Mouse (Mus musculus) ES-Bruce4 (cell line): ENCODE results near the gene Nbeal2. TPM values are rescaled to one million over a fixed set of nuclear protein-coding genes. Genes with fewer than 3 reads are reported as not detected.

ENCODE experiments used
- H3K27ac ChIP-seq: 2 replicates; pipeline ENCODE4 v1.5.1; 2012; ENCODE audit warnings: low read length, inconsistent platforms; ENCODE audit not compliant: insufficient read depth
- H3K27me3 ChIP-seq: 2 replicates; pipeline ENCODE4 v1.6.1; 2012; ENCODE audit warnings: mild to moderate bottlenecking, low read length, inconsistent platforms; ENCODE audit not compliant: control insufficient read depth, poor library complexity, insufficient read depth, severe bottlenecking
- H3K36me3 ChIP-seq: 2 replicates; pipeline ENCODE4 v1.6.1; 2012; ENCODE audit warnings: inconsistent platforms, mild to moderate bottlenecking, low read length, moderate library complexity; ENCODE audit not compliant: control insufficient read depth, poor library complexity, insufficient read depth, severe bottlenecking
- H3K4me1 ChIP-seq: one replicate; pipeline ENCODE4 v1.8.1; 2011; ENCODE audit warnings: low read length; ENCODE audit not compliant: control insufficient read depth, insufficient read depth
- H3K4me3 ChIP-seq: 2 replicates; pipeline ENCODE4 v1.5.1; 2011; ENCODE audit warnings: low read depth, mild to moderate bottlenecking, low read length
- H3K9ac ChIP-seq: 2 replicates; pipeline ENCODE4 v1.6.1; 2012; ENCODE audit warnings: low read depth, mild to moderate bottlenecking, inconsistent platforms; ENCODE audit not compliant: poor library complexity, severe bottlenecking
- H3K9me3 ChIP-seq: replicated peaks from 2 replicates; pipeline ENCODE4 v1.6.1; 2012; ENCODE audit warnings: mild to moderate bottlenecking, low read length, inconsistent platforms; ENCODE audit not compliant: control insufficient read depth, poor library complexity, insufficient read depth, severe bottlenecking
- CTCF ChIP-seq: IDR thresholded peaks from one replicate; pipeline ENCODE4 v1.8.1; 2011; ENCODE audit warnings: low read depth, low read length
- EP300 ChIP-seq: IDR thresholded peaks from 2 replicates; pipeline ENCODE4 v1.6.1; 2011; ENCODE audit warnings: low read depth, low read length; ENCODE audit not compliant: insufficient read depth
- POLR2A ChIP-seq: IDR thresholded peaks from one replicate; pipeline ENCODE4 v1.8.1; 2011; ENCODE audit warnings: low read length; ENCODE audit not compliant: insufficient read depth
- polyA plus RNA-seq: library from polyadenylated mRNA; stranded (reverse); fragments of >200 nt; gene quantifications from 2 replicates; pipeline ENCODE4 v1.2.4, GENCODE M21; 2011; ENCODE audit warnings: low read depth; ENCODE audit not compliant: missing spikeins, insufficient read depth, insufficient read length

The Nbeal2 gene
- polyA plus RNA-seq, 1 experiment: 10.3 TPM

DNA sequence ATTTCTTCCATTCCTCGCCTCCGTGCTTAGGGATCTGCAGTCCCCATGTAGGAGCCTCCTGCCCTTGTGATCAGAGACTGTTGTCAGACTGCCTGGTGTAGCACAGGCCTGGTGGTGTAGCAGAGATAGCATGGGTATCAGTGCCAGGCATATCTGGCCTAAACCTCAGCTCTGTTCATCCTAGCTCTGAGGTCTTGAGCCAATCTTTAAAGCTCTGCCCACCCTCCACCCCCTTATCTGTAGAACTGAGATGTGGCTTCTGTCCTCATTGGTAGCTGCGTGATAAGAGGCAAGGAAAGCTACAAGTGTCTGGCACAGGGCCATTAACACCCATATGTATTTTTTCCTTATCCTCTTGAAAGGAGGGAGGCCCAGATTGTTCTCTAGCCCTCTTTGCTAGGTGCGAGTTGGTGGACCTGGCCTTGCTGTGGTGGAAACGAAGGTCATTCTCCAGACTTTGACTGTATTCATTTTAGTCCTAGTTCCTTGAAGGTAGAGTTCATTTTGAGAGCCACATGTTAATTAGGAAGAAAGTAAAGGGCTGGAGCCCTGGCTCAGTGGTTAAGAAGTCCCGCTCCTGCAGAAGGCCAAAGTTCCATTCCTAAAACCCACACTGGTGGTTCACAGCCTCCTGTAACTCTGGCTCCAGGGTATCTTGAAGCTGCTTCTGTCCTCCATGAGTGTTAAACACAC is 14.8 kb upstream of the Nbeal2 start:
- Histone ChIP-seq H3K4me3 (no peak overlapping the region), H3K27me3 (no peaks in the 10 kb centered on the region), H3K9me3 (no peaks in the 10 kb centered on the region), H3K4me1 (no peaks in the 10 kb centered on the region), H3K9ac (no peak overlapping the region), H3K36me3 (no peaks in the 10 kb centered on the region), H3K27ac (no peak overlapping the region)
- TF ChIP-seq EP300 (no peak), POLR2A (no peak), CTCF (no peak)

DNA sequence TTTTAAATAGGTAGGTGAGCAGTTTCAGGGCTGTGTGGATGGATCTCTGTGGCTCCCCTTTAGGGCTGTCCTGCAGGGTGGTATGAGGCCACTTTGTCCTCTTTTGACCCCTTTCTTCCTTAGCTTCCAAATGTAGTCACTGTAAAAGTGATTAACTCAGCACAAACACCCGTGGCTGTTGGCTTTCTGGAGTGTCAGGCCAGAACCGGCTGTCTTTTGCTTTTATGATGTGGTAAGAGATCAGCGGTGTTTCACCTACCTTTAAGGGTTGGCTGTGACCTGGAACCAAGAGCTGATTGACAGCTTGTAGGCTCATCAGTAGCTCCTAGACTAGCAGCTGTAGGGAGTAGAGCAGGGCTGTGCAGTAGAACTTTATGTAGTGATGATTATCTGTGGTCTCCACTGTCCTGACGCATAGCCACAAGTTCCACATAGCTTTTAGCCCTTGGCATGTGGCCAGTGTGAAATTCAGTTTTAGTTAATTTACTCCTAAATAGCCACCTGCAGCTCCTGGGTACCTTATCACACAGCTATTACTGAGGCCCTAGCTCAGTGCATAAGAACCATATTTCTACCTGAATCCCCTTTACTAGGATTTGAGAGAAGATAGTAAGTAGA is 13.4 kb upstream of the Nbeal2 start:
- TF ChIP-seq POLR2A (no peak), CTCF (no peak), EP300 (no peak)
- Histone ChIP-seq H3K4me3 (no peak overlapping the region), H3K9ac (no peak overlapping the region), H3K4me1 (no peaks in the 10 kb centered on the region), H3K27me3 (no peaks in the 10 kb centered on the region), H3K9me3 (no peaks in the 10 kb centered on the region), H3K36me3 (no peaks in the 10 kb centered on the region), H3K27ac (no peak overlapping the region)

DNA sequence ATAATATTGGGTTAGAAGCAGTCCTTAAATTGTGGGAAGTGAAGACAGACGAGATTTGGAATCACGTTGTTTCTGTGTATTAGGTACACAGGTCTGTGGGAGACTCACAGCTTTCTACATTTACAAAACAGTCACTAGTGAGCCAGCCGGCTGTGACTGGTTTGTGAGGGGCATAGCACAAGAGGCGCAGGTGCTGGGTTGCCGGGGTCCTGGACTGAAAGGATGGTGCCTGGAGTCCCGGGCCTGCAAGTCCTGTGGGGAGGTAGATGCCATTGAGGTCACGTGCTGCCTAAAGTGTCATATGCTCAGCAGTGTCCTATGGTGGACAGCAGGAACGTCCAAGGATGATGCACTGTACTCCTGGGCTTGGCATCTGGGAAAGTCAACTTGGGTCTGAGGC is 12.4 kb upstream of the Nbeal2 start:
- TF ChIP-seq POLR2A (no peak), CTCF (no peak)
- Histone ChIP-seq H3K36me3 (no peaks in the 10 kb centered on the region), H3K4me3 (no peak overlapping the region), H3K4me1 (no peaks in the 10 kb centered on the region), H3K9ac (no peak overlapping the region), H3K9me3 (no peaks in the 10 kb centered on the region), H3K27ac (no peak overlapping the region), H3K27me3 (no peaks in the 10 kb centered on the region)

DNA sequence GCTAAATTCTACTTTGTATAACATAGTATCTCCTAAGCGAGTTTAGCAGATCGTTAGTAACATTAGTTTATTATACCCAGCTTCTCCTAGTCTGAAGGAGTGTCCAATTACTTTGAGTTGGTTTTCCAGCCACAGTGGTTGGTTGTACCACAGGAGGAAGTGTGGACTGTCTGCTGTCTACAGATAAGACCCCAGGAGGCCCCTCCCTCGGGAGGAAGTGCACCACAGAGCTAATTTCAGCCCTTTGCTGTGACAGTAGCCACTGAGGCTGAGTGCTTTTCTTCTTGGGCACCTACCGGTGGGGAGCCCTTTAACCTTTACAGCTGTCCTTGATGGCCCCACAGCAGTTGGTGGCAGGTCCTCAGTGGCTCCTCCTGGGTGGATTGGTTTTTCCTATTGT is 12.0 kb upstream of the Nbeal2 start:
- Histone ChIP-seq H3K9me3 (no peaks in the 10 kb centered on the region), H3K27ac (no peak overlapping the region), H3K4me3 (no peak overlapping the region), H3K9ac (no peak overlapping the region), H3K36me3 (no peaks in the 10 kb centered on the region), H3K4me1 (no peaks in the 10 kb centered on the region), H3K27me3 (no peaks in the 10 kb centered on the region)
- TF ChIP-seq EP300 (no peak), CTCF (no peak), POLR2A (no peak)

DNA sequence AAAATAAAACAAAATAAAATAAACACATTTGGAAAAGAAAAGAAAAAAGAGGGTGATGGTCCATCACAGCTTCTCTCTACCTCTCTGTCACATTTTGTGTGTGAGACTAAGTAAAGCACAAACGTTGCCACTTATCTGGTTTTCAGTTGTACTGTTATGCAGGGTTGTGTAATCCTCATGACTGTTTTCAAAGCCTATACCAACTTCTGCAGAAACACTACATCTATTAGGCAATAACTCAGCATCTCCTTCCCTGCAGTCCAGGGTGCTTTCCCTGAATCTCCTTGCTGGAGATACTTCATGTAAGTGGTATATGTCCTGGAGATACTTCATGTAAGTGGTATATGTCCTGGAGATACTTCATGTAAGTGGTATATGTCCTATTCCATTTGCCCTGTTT is 8.9 kb upstream of the Nbeal2 start:
- Histone ChIP-seq H3K4me1 (no peaks in the 10 kb centered on the region), H3K9ac (no peak overlapping the region), H3K4me3 (no peak overlapping the region), H3K9me3 (no peaks in the 10 kb centered on the region), H3K27me3 (no peaks in the 10 kb centered on the region), H3K27ac (no peak overlapping the region), H3K36me3 (no peaks in the 10 kb centered on the region)
- TF ChIP-seq POLR2A (no peak), CTCF (no peak), EP300 (no peak)

DNA sequence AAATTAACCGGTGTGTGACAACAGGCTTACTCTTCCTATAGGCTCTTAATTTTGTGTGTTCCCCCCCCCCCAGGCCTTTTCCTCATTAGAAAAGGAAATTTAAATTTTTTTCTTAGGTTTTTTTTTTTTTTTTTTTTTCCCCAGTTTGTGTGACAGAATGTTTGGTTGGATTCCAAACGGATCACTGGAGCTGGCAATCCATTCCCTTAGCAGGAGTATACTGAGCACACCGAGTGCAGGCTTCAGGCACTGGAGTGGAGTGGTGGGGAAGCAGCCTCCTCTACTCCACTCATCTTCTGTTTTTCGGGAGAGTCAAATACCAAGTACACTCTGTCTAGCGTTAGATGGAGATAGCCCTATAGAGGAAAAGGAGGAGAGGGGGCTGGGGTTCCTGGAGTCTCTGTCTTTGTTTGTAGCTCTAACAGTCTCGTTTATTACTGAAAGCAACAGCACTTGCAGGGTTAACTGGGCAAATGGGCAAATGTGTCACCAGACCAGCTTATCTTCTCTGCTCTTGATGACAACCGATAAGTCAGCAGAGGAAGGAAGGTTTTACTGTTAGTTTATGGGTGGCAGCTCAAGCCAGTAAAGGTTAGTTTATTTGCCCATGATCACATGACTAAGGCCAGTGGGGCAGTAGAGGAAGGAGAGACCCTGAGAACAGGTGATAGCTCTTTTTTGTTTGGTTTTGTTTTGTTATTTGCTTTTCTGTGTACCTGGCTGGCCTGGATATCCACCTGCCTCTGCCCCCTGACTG is 7.1 kb upstream of the Nbeal2 start:
- H3K9ac ChIP-seq: no peak overlapping the region
- H3K9me3 ChIP-seq: no peaks in the 10 kb centered on the region
- no peaks in the 10 kb centered on the region for H3K36me3 ChIP-seq
- H3K4me3 ChIP-seq: no peak overlapping the region
- H3K27ac ChIP-seq: no peak overlapping the region
- no peaks in the 10 kb centered on the region for H3K4me1 ChIP-seq
- no peaks in the 10 kb centered on the region for H3K27me3 ChIP-seq
- TF ChIP-seq POLR2A: no peak
- no peak for TF ChIP-seq CTCF
- no peak for TF ChIP-seq EP300
